In the genomic region with DNA sequence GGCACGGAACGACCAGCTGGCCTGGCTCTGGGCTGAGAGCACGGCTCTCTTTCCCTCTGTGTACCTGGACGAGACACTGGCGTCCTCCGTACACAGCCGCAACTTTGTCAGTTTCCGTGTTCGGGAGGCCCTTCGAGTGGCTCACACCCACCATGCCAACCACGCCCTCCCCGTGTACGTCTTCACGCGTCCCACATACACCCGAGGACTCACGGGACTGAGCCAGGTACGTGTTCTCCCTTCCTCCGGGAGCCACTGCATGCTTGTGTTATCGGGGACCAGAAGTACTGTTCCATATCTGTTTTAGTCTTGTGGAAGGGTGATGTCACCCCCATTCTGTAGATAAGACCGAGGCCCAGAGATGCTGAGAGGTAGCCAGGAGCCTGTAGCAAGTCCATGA, we compare ENCODE assay signal across 8 mouse cellular contexts. TPM values are rescaled to one million over a fixed set of nuclear protein-coding genes. Genes with fewer than 3 reads are reported as not detected.
DNase-seq lines count a peak whose midpoint lies in the region; ATAC-seq lines count a peak whose summit lies in the region.

No protein-coding gene starts in this region.

- H3K27ac ChIP-seq in heart, embryonic 12.5 days (ENCODE audit: poor library complexity, severe bottlenecking): peak overlapping the region; percentile 22; the same call in 1 of the 2 replicates
- no peak overlapping the region for H3K27ac ChIP-seq in embryonic facial prominence, embryonic 12.5 days
- H3K27ac ChIP-seq in intestine, embryonic 15.5 days: 0 out of 2 replicates have a peak overlapping the region, but pooled peaks have one; percentile 11
- no peak overlapping the region for H3K27ac ChIP-seq in midbrain, embryonic 13.5 days

- no peaks in the 10 kb centered on the region for H3K27me3 ChIP-seq in heart, embryonic 12.5 days (replicated peaks)
- no peaks in the 10 kb centered on the region for H3K27me3 ChIP-seq in embryonic facial prominence, embryonic 12.5 days
- H3K27me3 ChIP-seq in intestine, embryonic 15.5 days (replicated peaks): no peaks in the 10 kb centered on the region
- H3K27me3 ChIP-seq in midbrain, embryonic 13.5 days: no peaks in the 10 kb centered on the region

- peak overlapping the region; percentile 91 for H3K4me2 ChIP-seq in heart, embryonic 12.5 days
- H3K4me2 ChIP-seq in embryonic facial prominence, embryonic 12.5 days (replicated peaks): peak overlapping the region; percentile 86
- peak overlapping the region; percentile 72 for H3K4me2 ChIP-seq in intestine, embryonic 15.5 days (replicated peaks)
- peak overlapping the region; percentile 96 for H3K4me2 ChIP-seq in midbrain, embryonic 13.5 days (replicated peaks)

- no peak for ATAC-seq in heart, embryonic 12.5 days (ENCODE audit: insufficient number of reproducible peaks, low FRiP score)
- ATAC-seq in embryonic facial prominence, embryonic 12.5 days (ENCODE audit: insufficient number of reproducible peaks, insufficient read depth, low FRiP score, low TSS enrichment): no peak
- no peak for ATAC-seq in intestine, embryonic 15.5 days
- ATAC-seq in midbrain, embryonic 13.5 days: no peak

- H3K4me1 ChIP-seq in heart, embryonic 12.5 days (replicated peaks): peaks cover 49% of the 10 kb centered on the region
- peaks cover 32% of the 10 kb centered on the region for H3K4me1 ChIP-seq in embryonic facial prominence, embryonic 12.5 days
- H3K4me1 ChIP-seq in intestine, embryonic 15.5 days (replicated peaks): peaks cover 49% of the 10 kb centered on the region
- peaks cover 54% of the 10 kb centered on the region for H3K4me1 ChIP-seq in midbrain, embryonic 13.5 days (replicated peaks)

- DNase-seq in heart, adult 8-10 months (ENCODE audit: low spot score): no peak
- DNase-seq in ovary, postnatal 10 days (ENCODE audit: low spot score): no peak
- no peak for DNase-seq in thymus, postnatal 4 days
- no peak for DNase-seq in right cerebral cortex, adult 18-20 months

- peaks cover 46% of the 10 kb centered on the region for H3K36me3 ChIP-seq in heart, embryonic 12.5 days
- peaks cover 47% of the 10 kb centered on the region for H3K36me3 ChIP-seq in embryonic facial prominence, embryonic 12.5 days
- peaks cover 27% of the 10 kb centered on the region for H3K36me3 ChIP-seq in intestine, embryonic 15.5 days
- H3K36me3 ChIP-seq in midbrain, embryonic 13.5 days: peaks cover 53% of the 10 kb centered on the region

- H3K4me3 ChIP-seq in heart, embryonic 12.5 days: peak overlapping the region; percentile 88
- peak overlapping the region; percentile 89 for H3K4me3 ChIP-seq in embryonic facial prominence, embryonic 12.5 days
- H3K4me3 ChIP-seq in intestine, embryonic 15.5 days (replicated peaks): peak overlapping the region; percentile 70
- peak overlapping the region; percentile 71 for H3K4me3 ChIP-seq in midbrain, embryonic 13.5 days (replicated peaks)

- WGBS in heart, embryonic 12.5 days: 49% methylated on average over 21 of the region's 21 CpGs
- 92% methylated on average over 21 of the region's 21 CpGs for WGBS in embryonic facial prominence, embryonic 12.5 days
- 75% methylated on average over 21 of the region's 21 CpGs for WGBS in intestine, embryonic 15.5 days
- WGBS in midbrain, embryonic 13.5 days: 95% methylated on average over 21 of the region's 21 CpGs

- peak overlapping the region; percentile 88 for H3K9ac ChIP-seq in heart, embryonic 12.5 days
- H3K9ac ChIP-seq in embryonic facial prominence, embryonic 12.5 days: peak overlapping the region; percentile 84
- H3K9ac ChIP-seq in intestine, embryonic 15.5 days: peak overlapping the region; percentile 69; the same call in 1 of the 2 replicates
- peak overlapping the region; percentile 96 for H3K9ac ChIP-seq in midbrain, embryonic 13.5 days (replicated peaks)

- no peaks in the 10 kb centered on the region for H3K9me3 ChIP-seq in heart, embryonic 12.5 days (replicated peaks)
- H3K9me3 ChIP-seq in embryonic facial prominence, embryonic 12.5 days: no peaks in the 10 kb centered on the region
- H3K9me3 ChIP-seq in intestine, embryonic 15.5 days: no peaks in the 10 kb centered on the region
- no peaks in the 10 kb centered on the region for H3K9me3 ChIP-seq in midbrain, embryonic 13.5 days

RNA-seq across cellular contexts. Expression of a gene that starts 3.1 kb away (rescaled TPM):
- polyA plus RNA-seq in heart, embryonic 12.5 days (2016; fragmentation: Nextera tagmentation; extraction: Ambion mirVana): 103 and 106 TPM in 2 replicates
- 10 to 100 TPM; 31.2 to 45.8 (median 40.6) TPM for total RNA-seq in heart, adult 8-10 months (2022)
- 132 and 134 TPM in 2 replicates for polyA plus RNA-seq in embryonic facial prominence, embryonic 12.5 days (2016; fragmentation: Nextera tagmentation; extraction: Ambion mirVana)
- 81.0 and 87.9 TPM in 2 replicates for polyA plus RNA-seq in intestine, embryonic 15.5 days (2015; fragmentation: Nextera tagmentation; extraction: Ambion mirVana)
- 98.9 and 106 TPM in 2 replicates for polyA plus RNA-seq in midbrain, embryonic 13.5 days (2015; fragmentation: Nextera tagmentation; extraction: Ambion mirVana)

RNA-seq across cellular contexts. Expression of a gene that starts 5.9 kb away (rescaled TPM):
- polyA plus RNA-seq in heart, embryonic 12.5 days (2016; fragmentation: Nextera tagmentation; extraction: Ambion mirVana): 5.5 and 5.7 TPM in 2 replicates
- 1 to 10 TPM; 4.6 to 6.6 (median 5.1) TPM for total RNA-seq in heart, adult 8-10 months (2022)
- 12.2 and 13.2 TPM in 2 replicates for polyA plus RNA-seq in embryonic facial prominence, embryonic 12.5 days (2016; fragmentation: Nextera tagmentation; extraction: Ambion mirVana)
- 5.9 and 7.4 TPM in 2 replicates for polyA plus RNA-seq in intestine, embryonic 15.5 days (2015; fragmentation: Nextera tagmentation; extraction: Ambion mirVana)
- 7.0 and 10.0 TPM in 2 replicates for polyA plus RNA-seq in midbrain, embryonic 13.5 days (2015; fragmentation: Nextera tagmentation; extraction: Ambion mirVana)

RNA-seq across cellular contexts. Expression of a gene that starts 7.8 kb away (rescaled TPM):
- 60.1 and 61.4 TPM in 2 replicates for polyA plus RNA-seq in heart, embryonic 12.5 days (2016; fragmentation: Nextera tagmentation; extraction: Ambion mirVana)
- 10 to 100 TPM; 40.0 to 46.9 (median 40.2) TPM for total RNA-seq in heart, adult 8-10 months (2022)
- polyA plus RNA-seq in embryonic facial prominence, embryonic 12.5 days (2016; fragmentation: Nextera tagmentation; extraction: Ambion mirVana): 54.1 and 54.8 TPM in 2 replicates
- 44.2 and 45.0 TPM in 2 replicates for polyA plus RNA-seq in intestine, embryonic 15.5 days (2015; fragmentation: Nextera tagmentation; extraction: Ambion mirVana)
- 93.2 and 109 TPM in 2 replicates for polyA plus RNA-seq in midbrain, embryonic 13.5 days (2015; fragmentation: Nextera tagmentation; extraction: Ambion mirVana)

RNA-seq across cellular contexts. Expression of a gene that starts 7.8 kb away (rescaled TPM):
- 10.2 and 12.6 TPM in 2 replicates for polyA plus RNA-seq in heart, embryonic 12.5 days (2016; fragmentation: Nextera tagmentation; extraction: Ambion mirVana)
- 10 to 100 TPM; 18.8 to 24.3 (median 21.1) TPM for total RNA-seq in heart, adult 8-10 months (2022)
- polyA plus RNA-seq in embryonic facial prominence, embryonic 12.5 days (2016; fragmentation: Nextera tagmentation; extraction: Ambion mirVana): 15.0 and 15.4 TPM in 2 replicates
- 15.1 and 19.1 TPM in 2 replicates for polyA plus RNA-seq in intestine, embryonic 15.5 days (2015; fragmentation: Nextera tagmentation; extraction: Ambion mirVana)
- 16.5 and 19.1 TPM in 2 replicates for polyA plus RNA-seq in midbrain, embryonic 13.5 days (2015; fragmentation: Nextera tagmentation; extraction: Ambion mirVana)

RNA-seq across cellular contexts. Expression of a gene that starts 9.8 kb away (rescaled TPM):
- 0.49 and 0.64 TPM in 2 replicates for polyA plus RNA-seq in heart, embryonic 12.5 days (2016; fragmentation: Nextera tagmentation; extraction: Ambion mirVana)
- under 1 TPM; 0.20 to 0.72 (median 0.25) TPM for total RNA-seq in heart, adult 8-10 months (2022)
- polyA plus RNA-seq in embryonic facial prominence, embryonic 12.5 days (2016; fragmentation: Nextera tagmentation; extraction: Ambion mirVana): 1.4 and 1.5 TPM in 2 replicates
- polyA plus RNA-seq in intestine, embryonic 15.5 days (2015; fragmentation: Nextera tagmentation; extraction: Ambion mirVana): 0.74 and 0.97 TPM in 2 replicates
- polyA plus RNA-seq in midbrain, embryonic 13.5 days (2015; fragmentation: Nextera tagmentation; extraction: Ambion mirVana): 1.1 and 1.8 TPM in 2 replicates

Comparison
In these comparisons a context has a peak if more than half of its experiments do, and no peak if none do; other contexts are left out.
1. H3K27ac ChIP-seq: peak in heart, embryonic 12.5 days (single experiment) and intestine, embryonic 15.5 days (single experiment); none in embryonic facial prominence, embryonic 12.5 days (single experiment) and midbrain, embryonic 13.5 days (single experiment).
2. Peak in every context shown above with its lines, with median percentiles within 50 percentile points of each other: H3K4me2 ChIP-seq, H3K4me3 ChIP-seq and H3K9ac ChIP-seq.